Mouse (Mus musculus): ENCODE measurements around the gene Adra1d.

DNA sequence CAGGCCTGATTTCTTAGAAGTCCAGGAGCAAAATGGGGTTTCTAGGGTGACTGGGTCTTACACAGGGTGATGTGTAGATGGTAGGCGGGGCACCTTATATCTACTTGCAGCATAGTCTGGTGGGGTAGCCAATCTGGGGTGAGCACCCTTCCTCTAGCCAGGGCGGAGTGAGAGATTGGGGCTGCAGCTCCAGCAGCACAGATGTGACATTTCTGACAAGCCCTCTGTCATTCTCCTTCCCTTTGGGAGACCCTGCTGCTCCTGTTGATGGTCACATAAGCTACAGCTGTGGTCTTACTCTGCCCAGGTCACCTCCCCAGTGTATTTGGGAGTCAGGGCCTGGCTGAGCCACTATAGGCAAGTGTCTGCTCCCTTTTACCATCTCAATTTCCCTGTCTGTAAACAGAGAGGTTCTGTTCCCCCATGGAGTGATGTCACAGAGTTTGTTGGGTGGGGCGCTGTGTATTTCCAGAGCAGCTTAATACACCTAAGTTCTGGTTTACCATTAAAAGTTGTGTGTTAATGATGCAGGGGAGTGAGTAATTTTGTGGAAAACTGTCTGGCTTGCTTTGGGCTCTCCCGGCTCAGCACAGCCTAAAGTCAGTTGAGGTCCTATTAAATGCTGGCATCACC, 64.7 kb downstream of the Adra1d start:
- TF ChIP-seq CTCF (IDR thresholded peaks at IDR 0.05; ENCODE audit: low read depth) (no peak), EP300 (optimal IDR thresholded peaks at IDR 0.05) (no peak)
